Mouse (Mus musculus) bone marrow macrophage, adult 2 months (primary cell): Measurements from ENCODE around the gene Slc38a1.

Experiments used
- CTCF ChIP-seq: IDR thresholded peaks from 2 replicates; pipeline ENCODE4 v1.5.1; 2012; ENCODE audit warnings: low read depth, mild to moderate bottlenecking, low read length, moderate library complexity
- POLR2A ChIP-seq: IDR thresholded peaks from 2 replicates; pipeline ENCODE4 v1.6.1; 2012; ENCODE audit warnings: mild to moderate bottlenecking, low read depth, low read length, borderline replicate concordance

- no peak for TF ChIP-seq CTCF
- no peak for TF ChIP-seq POLR2A
Observed at GRCm38 (mm10) chr15:96641821-96642435, 785 bp downstream of the Slc38a1 start.
